Mouse (Mus musculus): ENCODE data around the gene Msi1.

- no peak for TF ChIP-seq POLR2A (IDR thresholded peaks at IDR 0.05; ENCODE audit: low read depth, low read length)
- no peak for TF ChIP-seq CTCF (IDR thresholded peaks at IDR 0.05; ENCODE audit: borderline replicate concordance, insufficient read depth, low read length)
These were observed 55.6 kb downstream of the Msi1 start for GRCm38 (mm10) chr5:115484996-115485395.

Data from embryonic fibroblast, embryonic 13.5 days (primary cell).